Mouse (Mus musculus) bone marrow macrophage, adult 2 months (primary cell): ENCODE measurements around the gene Atp1a3.

Source experiments
- CTCF ChIP-seq: IDR thresholded peaks from 2 replicates; pipeline ENCODE4 v1.5.1; 2012; ENCODE audit warnings: low read depth, mild to moderate bottlenecking, low read length, moderate library complexity
- POLR2A ChIP-seq: IDR thresholded peaks from 2 replicates; pipeline ENCODE4 v1.6.1; 2012; ENCODE audit warnings: mild to moderate bottlenecking, low read depth, low read length, borderline replicate concordance

- TF ChIP-seq CTCF = no peak
- TF ChIP-seq POLR2A = no peak
Measured at GRCm38 (mm10) chr7:24931651-24932050, 74.1 kb downstream of the Atp1a3 start.
